In the genomic region with DNA sequence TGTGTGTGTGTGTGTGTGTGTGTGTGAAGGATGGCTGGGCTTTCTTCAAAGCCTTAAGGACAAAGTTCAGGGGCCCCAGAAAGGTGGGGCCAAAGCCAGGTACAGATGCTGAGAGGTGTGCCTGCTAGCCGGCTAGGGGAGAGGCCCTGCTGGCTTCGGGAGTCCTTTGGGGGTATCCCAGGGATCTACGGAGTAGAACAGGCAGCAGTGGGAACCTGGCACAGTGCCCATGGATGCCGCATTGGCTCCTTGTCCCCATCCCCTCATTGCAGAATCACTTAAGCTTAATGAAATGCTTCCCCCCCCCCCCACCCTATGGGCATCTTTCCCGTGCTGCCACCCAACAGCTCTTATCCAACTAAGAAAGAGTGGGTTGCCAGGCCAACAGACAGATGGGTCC, we compare ENCODE assay signal across 7 mouse cellular contexts. TPM values are rescaled to one million over a fixed set of nuclear protein-coding genes. Genes with fewer than 3 reads are reported as not detected.
DNase-seq lines count a peak whose midpoint lies in the region; ATAC-seq lines count a peak whose summit lies in the region.

No protein-coding gene starts in this region.

- peak overlapping the region; percentile 57 for H3K9ac ChIP-seq in lung, embryonic 16.5 days (ENCODE audit: low read length)
- H3K9ac ChIP-seq in embryonic facial prominence, embryonic 13.5 days: peak overlapping the region; percentile 47; the same call in 1 of the 2 replicates
- peak overlapping the region; percentile 77 for H3K9ac ChIP-seq in hindbrain, embryonic 13.5 days
- peak overlapping the region; percentile 46 for H3K9ac ChIP-seq in midbrain, embryonic 15.5 days

- 19% methylated on average over 5 of the region's 5 CpGs for WGBS in lung, embryonic 16.5 days
- 28% methylated on average over 5 of the region's 5 CpGs for WGBS in embryonic facial prominence, embryonic 13.5 days
- 17% methylated on average over 5 of the region's 5 CpGs for WGBS in hindbrain, embryonic 13.5 days
- 12% methylated on average over 5 of the region's 5 CpGs for WGBS in midbrain, embryonic 15.5 days

- H3K27me3 ChIP-seq in lung, embryonic 16.5 days (ENCODE audit: control insufficient read depth, insufficient read depth, low read depth, low read length): no peaks in the 10 kb centered on the region
- no peaks in the 10 kb centered on the region for H3K27me3 ChIP-seq in embryonic facial prominence, embryonic 13.5 days
- H3K27me3 ChIP-seq in hindbrain, embryonic 13.5 days: no peaks in the 10 kb centered on the region
- no peaks in the 10 kb centered on the region for H3K27me3 ChIP-seq in midbrain, embryonic 15.5 days (replicated peaks)

- no peaks in the 10 kb centered on the region for H3K9me3 ChIP-seq in lung, embryonic 16.5 days (ENCODE audit: control insufficient read depth, low read length)
- H3K9me3 ChIP-seq in embryonic facial prominence, embryonic 13.5 days: no peaks in the 10 kb centered on the region
- no peaks in the 10 kb centered on the region for H3K9me3 ChIP-seq in hindbrain, embryonic 13.5 days
- no peaks in the 10 kb centered on the region for H3K9me3 ChIP-seq in midbrain, embryonic 15.5 days

- no peak overlapping the region for H3K4me3 ChIP-seq in lung, embryonic 16.5 days (ENCODE audit: low read length)
- H3K4me3 ChIP-seq in embryonic facial prominence, embryonic 13.5 days: no peak overlapping the region
- peak overlapping the region; percentile 31 for H3K4me3 ChIP-seq in hindbrain, embryonic 13.5 days
- H3K4me3 ChIP-seq in midbrain, embryonic 15.5 days: peak overlapping the region; percentile 24

- ATAC-seq in lung, embryonic 16.5 days (ENCODE audit: low read depth): no peak
- ATAC-seq in embryonic facial prominence, embryonic 13.5 days (ENCODE audit: insufficient number of reproducible peaks, insufficient read depth, low FRiP score, low TSS enrichment, low read depth): no peak
- ATAC-seq in hindbrain, embryonic 13.5 days (ENCODE audit: low FRiP score): no peak
- ATAC-seq in midbrain, embryonic 15.5 days (replicated peaks): no peak

- peaks cover 97% of the 10 kb centered on the region for H3K4me1 ChIP-seq in lung, embryonic 16.5 days (replicated peaks; ENCODE audit: control insufficient read depth, insufficient read depth, low read length)
- peaks cover 95% of the 10 kb centered on the region for H3K4me1 ChIP-seq in embryonic facial prominence, embryonic 13.5 days
- peaks cover 98% of the 10 kb centered on the region for H3K4me1 ChIP-seq in hindbrain, embryonic 13.5 days (replicated peaks)
- H3K4me1 ChIP-seq in midbrain, embryonic 15.5 days: peaks cover 98% of the 10 kb centered on the region

- H3K4me2 ChIP-seq in lung, embryonic 16.5 days (ENCODE audit: low read depth, low read length): peak overlapping the region; percentile 43; the same call in 1 of the 2 replicates
- H3K4me2 ChIP-seq in embryonic facial prominence, embryonic 13.5 days: peak overlapping the region; percentile 60
- peak overlapping the region; percentile 60 for H3K4me2 ChIP-seq in hindbrain, embryonic 13.5 days
- peak overlapping the region; percentile 67 for H3K4me2 ChIP-seq in midbrain, embryonic 15.5 days

- H3K36me3 ChIP-seq in lung, embryonic 16.5 days (ENCODE audit: control insufficient read depth, insufficient read depth, low read length): no peaks in the 10 kb centered on the region
- peaks cover 12% of the 10 kb centered on the region for H3K36me3 ChIP-seq in embryonic facial prominence, embryonic 13.5 days
- H3K36me3 ChIP-seq in hindbrain, embryonic 13.5 days: peaks cover 16% of the 10 kb centered on the region
- peaks cover 11% of the 10 kb centered on the region for H3K36me3 ChIP-seq in midbrain, embryonic 15.5 days (replicated peaks)

- DNase-seq in lung, postnatal 36 days: no peak
- DNase-seq in adrenal gland, adult 8-10 months: no peak
- DNase-seq in spleen, postnatal 10 days (ENCODE audit: low spot score in 2 of 2): no peak

- peak overlapping the region; percentile 96 for H3K27ac ChIP-seq in lung, embryonic 16.5 days (ENCODE audit: low read length)
- H3K27ac ChIP-seq in embryonic facial prominence, embryonic 13.5 days: peak overlapping the region; percentile 90
- H3K27ac ChIP-seq in hindbrain, embryonic 13.5 days: peak overlapping the region; percentile 99
- peak overlapping the region; percentile 94 for H3K27ac ChIP-seq in midbrain, embryonic 15.5 days

RNA-seq across cellular contexts. Expression of a gene that starts 9.3 kb away (rescaled TPM):
- 36.3 and 36.4 TPM in 2 replicates for polyA plus RNA-seq in lung, embryonic 16.5 days (2015; fragmentation: Nextera tagmentation; extraction: Ambion mirVana)
- polyA plus RNA-seq in embryonic facial prominence, embryonic 13.5 days (2015; fragmentation: Nextera tagmentation; extraction: Ambion mirVana): 46.5 and 47.3 TPM in 2 replicates
- polyA plus RNA-seq in hindbrain, embryonic 13.5 days (2015; fragmentation: Nextera tagmentation; extraction: Ambion mirVana): 117 and 122 TPM in 2 replicates
- polyA plus RNA-seq in midbrain, embryonic 15.5 days (2015; fragmentation: Nextera tagmentation; extraction: Ambion mirVana): 151 and 158 TPM in 2 replicates
- 100 to 1,000 TPM in 1 of 4 experiments, 10 to 100 TPM in 3; 67.1 to 111 (median 82.9) TPM for total RNA-seq in adrenal gland, adult 8-10 months (2022)

RNA-seq across cellular contexts. Expression of a gene that starts 20.5 kb away (rescaled TPM):
- 56.6 and 57.8 TPM in 2 replicates for polyA plus RNA-seq in lung, embryonic 16.5 days (2015; fragmentation: Nextera tagmentation; extraction: Ambion mirVana)
- 63.8 and 65.0 TPM in 2 replicates for polyA plus RNA-seq in embryonic facial prominence, embryonic 13.5 days (2015; fragmentation: Nextera tagmentation; extraction: Ambion mirVana)
- polyA plus RNA-seq in hindbrain, embryonic 13.5 days (2015; fragmentation: Nextera tagmentation; extraction: Ambion mirVana): 72.4 and 75.2 TPM in 2 replicates
- 82.9 and 84.8 TPM in 2 replicates for polyA plus RNA-seq in midbrain, embryonic 15.5 days (2015; fragmentation: Nextera tagmentation; extraction: Ambion mirVana)
- 10 to 100 TPM; 47.7 to 63.3 (median 55.7) TPM for total RNA-seq in adrenal gland, adult 8-10 months (2022)

RNA-seq across cellular contexts. Expression of a gene that starts 25.4 kb away (rescaled TPM):
- polyA plus RNA-seq in lung, embryonic 16.5 days (2015; fragmentation: Nextera tagmentation; extraction: Ambion mirVana): 1.4 and 1.6 TPM in 2 replicates
- polyA plus RNA-seq in embryonic facial prominence, embryonic 13.5 days (2015; fragmentation: Nextera tagmentation; extraction: Ambion mirVana): 1.4 and 1.5 TPM in 2 replicates
- 1.9 and 2.4 TPM in 2 replicates for polyA plus RNA-seq in hindbrain, embryonic 13.5 days (2015; fragmentation: Nextera tagmentation; extraction: Ambion mirVana)
- 3.4 and 3.9 TPM in 2 replicates for polyA plus RNA-seq in midbrain, embryonic 15.5 days (2015; fragmentation: Nextera tagmentation; extraction: Ambion mirVana)
- 100 to 1,000 TPM; 140 to 286 (median 201) TPM for total RNA-seq in adrenal gland, adult 8-10 months (2022)

RNA-seq across cellular contexts. Expression of a gene that starts 45.6 kb away (rescaled TPM):
- polyA plus RNA-seq in lung, embryonic 16.5 days (2015; fragmentation: Nextera tagmentation; extraction: Ambion mirVana): 19.4 and 20.3 TPM in 2 replicates
- 31.5 and 33.0 TPM in 2 replicates for polyA plus RNA-seq in embryonic facial prominence, embryonic 13.5 days (2015; fragmentation: Nextera tagmentation; extraction: Ambion mirVana)
- 31.5 and 33.0 TPM in 2 replicates for polyA plus RNA-seq in hindbrain, embryonic 13.5 days (2015; fragmentation: Nextera tagmentation; extraction: Ambion mirVana)
- 33.2 and 33.6 TPM in 2 replicates for polyA plus RNA-seq in midbrain, embryonic 15.5 days (2015; fragmentation: Nextera tagmentation; extraction: Ambion mirVana)
- 10 to 100 TPM; 93.5 to 98.5 (median 93.7) TPM for total RNA-seq in adrenal gland, adult 8-10 months (2022)

RNA-seq across cellular contexts. Expression of a gene that starts 48.7 kb away (rescaled TPM):
- polyA plus RNA-seq in lung, embryonic 16.5 days (2015; fragmentation: Nextera tagmentation; extraction: Ambion mirVana): not detected in 2 replicates
- not detected in 2 replicates for polyA plus RNA-seq in embryonic facial prominence, embryonic 13.5 days (2015; fragmentation: Nextera tagmentation; extraction: Ambion mirVana)
- not detected in 2 replicates for polyA plus RNA-seq in hindbrain, embryonic 13.5 days (2015; fragmentation: Nextera tagmentation; extraction: Ambion mirVana)
- not detected in 2 replicates for polyA plus RNA-seq in midbrain, embryonic 15.5 days (2015; fragmentation: Nextera tagmentation; extraction: Ambion mirVana)
- total RNA-seq in adrenal gland, adult 8-10 months (2022): not detected

Comparison
In these comparisons a context has a peak if more than half of its experiments do, and no peak if none do; other contexts are left out.
1. H3K4me3 ChIP-seq: peak in hindbrain, embryonic 13.5 days (single experiment) and midbrain, embryonic 15.5 days (single experiment); none in lung, embryonic 16.5 days (single experiment) and embryonic facial prominence, embryonic 13.5 days (single experiment).
2. Peak in every context shown above with its lines, with median percentiles within 50 percentile points of each other: H3K27ac ChIP-seq, H3K4me2 ChIP-seq and H3K9ac ChIP-seq.